Mouse (Mus musculus) liver, postnatal 0 days (tissue): ENCODE data around the gene Mrps26. TPM values are rescaled to one million over a fixed set of nuclear protein-coding genes. Genes with fewer than 3 reads are reported as not detected.

Source experiments
- ATAC-seq: fragments of 200-750 bp; cut with Nextera tagmentation; 2 replicates; pipeline ENCODE4 v1.8.0; 2017; ENCODE audit warnings: mild to moderate bottlenecking, moderate library complexity
- DNase-seq: peaks from one replicate; pipeline ENCODE4 v3.0.0-alpha.2; 2016
- H3K27ac ChIP-seq: fragments of 300-500 bp; sonication (generic); 2 replicates; pipeline ENCODE4 v1.5.1; 2014; ENCODE audit warnings: antibody characterized with exemption, moderate library complexity, mild to moderate bottlenecking, low read depth
- H3K27me3 ChIP-seq: fragments of 300-500 bp; sonication (generic); 2 replicates; pipeline ENCODE4 v1.6.1; 2014; ENCODE audit warnings: low read length, control low read depth, mixed read lengths; ENCODE audit not compliant: insufficient read depth
- H3K36me3 ChIP-seq: fragments of 300-500 bp; sonication (generic); replicated peaks from 2 replicates; pipeline ENCODE4 v1.6.1; 2014; ENCODE audit warnings: mild to moderate bottlenecking, control low read depth, low read length, moderate library complexity, mixed read lengths; ENCODE audit not compliant: insufficient read depth
- H3K4me1 ChIP-seq: fragments of 300-500 bp; sonication (generic); 2 replicates; pipeline ENCODE4 v1.6.1; 2014; ENCODE audit warnings: antibody characterized with exemption, mild to moderate bottlenecking, control low read depth; ENCODE audit not compliant: insufficient read depth
- H3K4me2 ChIP-seq: fragments of 300-500 bp; sonication (generic); 2 replicates; pipeline ENCODE4 v1.6.1; 2014; ENCODE audit warnings: low read depth, mild to moderate bottlenecking, low read length, moderate library complexity, mixed read lengths
- H3K4me3 ChIP-seq: fragments of 300-500 bp; sonication (generic); 2 replicates; pipeline ENCODE4 v1.5.1; 2014; ENCODE audit warnings: low read depth, low read length
- H3K9ac ChIP-seq: fragments of 300-500 bp; sonication (generic); replicated peaks from 2 replicates; pipeline ENCODE4 v1.6.1; 2014; ENCODE audit warnings: mild to moderate bottlenecking, moderate library complexity
- H3K9me3 ChIP-seq: fragments of 300-500 bp; sonication (generic); 2 replicates; pipeline ENCODE4 v1.6.1; 2016; ENCODE audit warnings: mild to moderate bottlenecking, control low read depth, low read length, mixed read lengths
- CTCF ChIP-seq: sonication (generic); IDR thresholded peaks from 2 replicates; pipeline ENCODE4 v1.5.1; 2016; ENCODE audit warnings: antibody characterized with exemption, low read depth
- EP300 ChIP-seq: IDR thresholded peaks from 2 replicates; pipeline ENCODE4 v1.6.1; 2016; ENCODE audit warnings: antibody characterized with exemption, low read depth, mild to moderate bottlenecking
- WGBS: fragments of 180-500 bp; shearing (Covaris S2); extraction: QIAGEN DNeasy Blood & Tissue Kit; methylation state at CpG from one replicate; pipeline ENCODE4 v1.1.7; 2014; ENCODE audit not compliant: insufficient replicate concordance; 5-methylcytosine and 5-hydroxymethylcytosine counted together
- polyA plus RNA-seq: library from polyadenylated mRNA; unstranded; fragments of >200 nt; fragmentation: Nextera tagmentation; extraction: Ambion mirVana; gene quantifications from 2 replicates; pipeline ENCODE4 v1.2.1, GENCODE M21; 2015

Gene Mrps26
- polyA plus RNA-seq, 1 experiment from 2014 or later: 38.8 TPM

DNA sequence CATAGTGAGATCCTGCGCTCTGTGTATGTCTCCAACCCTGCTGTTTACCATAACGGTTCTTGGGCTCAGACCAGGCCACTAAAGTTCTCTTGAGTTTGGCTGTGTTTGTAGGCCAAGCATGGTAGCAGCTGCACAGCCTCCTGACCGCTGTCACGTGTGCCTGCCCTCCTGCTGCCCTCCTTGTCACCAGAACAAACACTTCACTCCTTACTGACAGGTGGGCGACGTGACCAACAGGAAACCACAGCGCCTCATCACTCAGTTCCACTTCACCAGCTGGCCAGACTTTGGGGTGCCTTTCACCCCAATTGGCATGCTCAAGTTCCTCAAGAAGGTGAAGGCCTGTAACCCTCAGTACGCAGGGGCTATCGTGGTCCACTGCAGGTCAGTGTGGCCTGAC is 23.3 kb upstream of the Mrps26 start:
- ATAC-seq (peak; percentile 47), DNase-seq (peak; percentile 31)
- H3K36me3 ChIP-seq: peaks cover 70% of the 10 kb centered on the region
- WGBS: 58% methylated on average over 9 of the region's 9 CpGs
- no peak overlapping the region for H3K4me3 ChIP-seq
- peak overlapping the region; percentile 57 for H3K27ac ChIP-seq
- H3K9me3 ChIP-seq: no peaks in the 10 kb centered on the region
- no peak for TF ChIP-seq EP300
- TF ChIP-seq CTCF: no peak
- no peaks in the 10 kb centered on the region for H3K27me3 ChIP-seq
- H3K9ac ChIP-seq: no peak overlapping the region
- no peak overlapping the region for H3K4me2 ChIP-seq
- H3K4me1 ChIP-seq: no peaks in the 10 kb centered on the region

DNA sequence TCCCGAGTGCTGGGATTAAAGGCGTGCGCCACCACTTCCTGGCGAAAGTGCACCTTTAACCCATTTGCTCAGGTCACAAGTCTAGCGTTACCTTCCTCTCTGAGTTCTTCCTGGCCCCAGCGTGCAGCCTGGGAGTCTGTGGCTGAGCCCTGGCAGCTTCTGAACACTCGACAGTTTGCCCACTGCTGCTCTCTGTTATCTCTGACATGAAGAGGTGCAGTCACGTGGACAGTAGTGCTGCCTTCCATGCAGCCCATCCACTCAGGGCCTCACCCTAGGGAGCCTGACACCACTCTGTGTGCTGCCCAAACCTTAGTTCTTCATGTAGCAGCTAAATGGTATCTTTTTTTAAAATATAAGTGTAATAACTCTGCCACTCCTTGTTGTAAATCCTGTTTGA is 16.6 kb upstream of the Mrps26 start:
- Histone ChIP-seq H3K27ac (no peak overlapping the region), H3K9me3 (no peaks in the 10 kb centered on the region), H3K9ac (no peak overlapping the region), H3K4me1 (no peaks in the 10 kb centered on the region), H3K4me2 (no peak overlapping the region), H3K27me3 (no peaks in the 10 kb centered on the region), H3K36me3 (peaks cover 67% of the 10 kb centered on the region), H3K4me3 (no peak overlapping the region)
- DNase-seq (no peak), ATAC-seq (peak; percentile 55)
- no peak for TF ChIP-seq EP300
- whole genome bisulfite sequencing: 59% methylated on average over 8 of the region's 8 CpGs

DNA sequence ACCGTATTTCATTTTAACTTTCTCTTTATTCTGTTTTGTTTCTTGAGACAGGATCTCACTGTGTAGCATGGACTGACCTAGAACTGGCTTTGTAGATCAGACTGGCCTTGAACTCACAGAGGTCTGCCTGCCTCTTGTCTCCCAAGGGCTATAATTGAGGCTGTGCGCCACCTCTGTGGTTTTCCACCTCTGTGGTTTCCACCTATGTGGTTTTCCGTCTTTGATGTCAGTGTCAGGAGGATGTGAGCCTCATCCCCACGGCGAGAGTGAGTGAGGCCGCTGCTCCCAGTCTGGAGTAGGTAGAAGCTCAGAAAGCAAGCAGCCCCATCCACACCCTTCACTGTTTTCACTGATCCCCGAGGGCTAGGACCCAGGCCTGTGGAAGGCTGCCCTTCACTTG is 8.7 kb upstream of the Mrps26 start:
- no peak for TF ChIP-seq CTCF
- TF ChIP-seq EP300: no peak
- Histone ChIP-seq H3K4me1 (no peaks in the 10 kb centered on the region), H3K36me3 (peaks cover 36% of the 10 kb centered on the region), H3K4me3 (no peak overlapping the region), H3K27me3 (no peaks in the 10 kb centered on the region), H3K4me2 (no peak overlapping the region), H3K9ac (no peak overlapping the region), H3K27ac (no peak overlapping the region), H3K9me3 (no peaks in the 10 kb centered on the region)
- ATAC-seq (no peak), DNase-seq (no peak)
- WGBS: 77% methylated on average over 7 of the region's 7 CpGs

DNA sequence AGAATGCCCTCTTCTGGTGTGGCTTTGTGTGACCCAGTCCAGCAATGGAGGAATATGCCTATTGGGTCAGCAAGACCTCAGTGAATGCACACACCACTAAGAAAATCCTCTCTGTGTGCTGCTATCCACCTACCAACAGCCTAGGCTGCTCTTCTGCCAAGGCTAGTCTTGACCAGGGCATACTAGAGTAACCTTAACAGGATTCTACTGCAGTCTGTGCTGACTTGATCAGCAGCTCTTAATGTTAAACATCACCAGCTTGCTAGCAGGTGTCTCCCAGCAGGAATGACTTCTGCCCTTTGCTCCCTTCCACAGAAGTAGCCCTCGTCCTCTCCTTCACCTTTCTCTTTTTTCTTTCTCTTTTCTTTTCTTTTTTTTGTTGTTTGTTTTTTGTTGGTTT is 7.2 kb upstream of the Mrps26 start:
- Histone ChIP-seq H3K4me3 (no peak overlapping the region), H3K27me3 (no peaks in the 10 kb centered on the region), H3K27ac (no peak overlapping the region), H3K4me1 (no peaks in the 10 kb centered on the region), H3K9ac (no peak overlapping the region), H3K36me3 (peaks cover 30% of the 10 kb centered on the region), H3K9me3 (no peaks in the 10 kb centered on the region), H3K4me2 (no peak overlapping the region)
- no peak for TF ChIP-seq EP300
- ATAC-seq (no peak), DNase-seq (no peak)
- 82% methylated on average over 1 of the region's 1 CpGs for WGBS

GRCm38 (mm10) chr2:130557462-130557861 is 6.1 kb upstream of the Mrps26 start:
- H3K4me3 ChIP-seq: no peak overlapping the region
- H3K4me1 ChIP-seq: no peaks in the 10 kb centered on the region
- 91% methylated on average over 2 of the region's 2 CpGs for WGBS
- no peak overlapping the region for H3K9ac ChIP-seq
- ATAC-seq (no peak), DNase-seq (no peak)
- H3K4me2 ChIP-seq: no peak overlapping the region
- peaks cover 20% of the 10 kb centered on the region; the same call in 1 of the 2 replicates for H3K36me3 ChIP-seq
- no peaks in the 10 kb centered on the region for H3K9me3 ChIP-seq
- H3K27me3 ChIP-seq: no peaks in the 10 kb centered on the region
- H3K27ac ChIP-seq: no peak overlapping the region
- TF ChIP-seq EP300: no peak
- TF ChIP-seq CTCF: no peak

- WGBS: 65% methylated on average over 2 of the region's 2 CpGs
- ATAC-seq (no peak), DNase-seq (no peak)
- Histone ChIP-seq H3K27ac (no peak overlapping the region), H3K36me3 (peaks cover 15% of the 10 kb centered on the region; the same call in 1 of the 2 replicates), H3K9ac (no peak overlapping the region), H3K4me2 (no peak overlapping the region), H3K27me3 (no peaks in the 10 kb centered on the region), H3K9me3 (no peaks in the 10 kb centered on the region), H3K4me1 (peaks cover 5% of the 10 kb centered on the region), H3K4me3 (no peak overlapping the region)
- TF ChIP-seq EP300: no peak
- peak; percentile 43 for TF ChIP-seq CTCF
Observed at GRCm38 (mm10) chr2:130558015-130558414, 5.5 kb upstream of the Mrps26 start.

GRCm38 (mm10) chr2:130564063-130564462 is 521 bp downstream of the Mrps26 start:
- Histone ChIP-seq H3K27ac (peak overlapping the region; percentile 51; the same call in 1 of the 2 replicates), H3K4me2 (peak overlapping the region; percentile 76), H3K4me3 (peak overlapping the region; percentile 92), H3K36me3 (peaks cover 7% of the 10 kb centered on the region), H3K4me1 (peaks cover 19% of the 10 kb centered on the region), H3K27me3 (no peaks in the 10 kb centered on the region), H3K9me3 (no peaks in the 10 kb centered on the region), H3K9ac (peak overlapping the region; percentile 88)
- WGBS: 1% methylated on average over 23 of the region's 23 CpGs
- TF ChIP-seq CTCF (no peak), EP300 (no peak)
- DNase-seq: no peak
- ATAC-seq: peak; percentile 23; the same call in 1 of the 2 replicates
